Mouse (Mus musculus) liver, postnatal 0 days (tissue): Measurements from ENCODE around the gene Cyp2d10. TPM values are rescaled to one million over a fixed set of nuclear protein-coding genes. Genes with fewer than 3 reads are reported as not detected.
A peak's percentile ranks its signal among the peaks of the same experiment; 100 is the strongest.

Experiments used
- ATAC-seq: fragments of 200-750 bp; cut with Nextera tagmentation; 2 replicates; pipeline ENCODE4 v1.8.0; 2017; ENCODE audit warnings: mild to moderate bottlenecking, moderate library complexity
- DNase-seq: peaks from one replicate; pipeline ENCODE4 v3.0.0-alpha.2; 2016
- H3K27ac ChIP-seq: fragments of 300-500 bp; sonication (generic); 2 replicates; pipeline ENCODE4 v1.5.1; 2014; ENCODE audit warnings: antibody characterized with exemption, moderate library complexity, mild to moderate bottlenecking, low read depth
- H3K27me3 ChIP-seq: fragments of 300-500 bp; sonication (generic); 2 replicates; pipeline ENCODE4 v1.6.1; 2014; ENCODE audit warnings: low read length, control low read depth, mixed read lengths; ENCODE audit not compliant: insufficient read depth
- H3K36me3 ChIP-seq: fragments of 300-500 bp; sonication (generic); replicated peaks from 2 replicates; pipeline ENCODE4 v1.6.1; 2014; ENCODE audit warnings: mild to moderate bottlenecking, control low read depth, low read length, moderate library complexity, mixed read lengths; ENCODE audit not compliant: insufficient read depth
- H3K4me1 ChIP-seq: fragments of 300-500 bp; sonication (generic); 2 replicates; pipeline ENCODE4 v1.6.1; 2014; ENCODE audit warnings: antibody characterized with exemption, mild to moderate bottlenecking, control low read depth; ENCODE audit not compliant: insufficient read depth
- H3K4me2 ChIP-seq: fragments of 300-500 bp; sonication (generic); 2 replicates; pipeline ENCODE4 v1.6.1; 2014; ENCODE audit warnings: low read depth, mild to moderate bottlenecking, low read length, moderate library complexity, mixed read lengths
- H3K4me3 ChIP-seq: fragments of 300-500 bp; sonication (generic); 2 replicates; pipeline ENCODE4 v1.5.1; 2014; ENCODE audit warnings: low read depth, low read length
- H3K9ac ChIP-seq: fragments of 300-500 bp; sonication (generic); replicated peaks from 2 replicates; pipeline ENCODE4 v1.6.1; 2014; ENCODE audit warnings: mild to moderate bottlenecking, moderate library complexity
- H3K9me3 ChIP-seq: fragments of 300-500 bp; sonication (generic); 2 replicates; pipeline ENCODE4 v1.6.1; 2016; ENCODE audit warnings: mild to moderate bottlenecking, control low read depth, low read length, mixed read lengths
- CTCF ChIP-seq: sonication (generic); IDR thresholded peaks from 2 replicates; pipeline ENCODE4 v1.5.1; 2016; ENCODE audit warnings: antibody characterized with exemption, low read depth
- EP300 ChIP-seq: IDR thresholded peaks from 2 replicates; pipeline ENCODE4 v1.6.1; 2016; ENCODE audit warnings: antibody characterized with exemption, low read depth, mild to moderate bottlenecking
- WGBS: fragments of 180-500 bp; shearing (Covaris S2); extraction: QIAGEN DNeasy Blood & Tissue Kit; methylation state at CpG from one replicate; pipeline ENCODE4 v1.1.7; 2014; ENCODE audit not compliant: insufficient replicate concordance; 5-methylcytosine and 5-hydroxymethylcytosine counted together
- polyA plus RNA-seq: library from polyadenylated mRNA; unstranded; fragments of >200 nt; fragmentation: Nextera tagmentation; extraction: Ambion mirVana; gene quantifications from 2 replicates; pipeline ENCODE4 v1.2.1, GENCODE M21; 2015

Gene Cyp2d10
- polyA plus RNA-seq, 1 experiment from 2014 or later, result 387 TPM

DNA sequence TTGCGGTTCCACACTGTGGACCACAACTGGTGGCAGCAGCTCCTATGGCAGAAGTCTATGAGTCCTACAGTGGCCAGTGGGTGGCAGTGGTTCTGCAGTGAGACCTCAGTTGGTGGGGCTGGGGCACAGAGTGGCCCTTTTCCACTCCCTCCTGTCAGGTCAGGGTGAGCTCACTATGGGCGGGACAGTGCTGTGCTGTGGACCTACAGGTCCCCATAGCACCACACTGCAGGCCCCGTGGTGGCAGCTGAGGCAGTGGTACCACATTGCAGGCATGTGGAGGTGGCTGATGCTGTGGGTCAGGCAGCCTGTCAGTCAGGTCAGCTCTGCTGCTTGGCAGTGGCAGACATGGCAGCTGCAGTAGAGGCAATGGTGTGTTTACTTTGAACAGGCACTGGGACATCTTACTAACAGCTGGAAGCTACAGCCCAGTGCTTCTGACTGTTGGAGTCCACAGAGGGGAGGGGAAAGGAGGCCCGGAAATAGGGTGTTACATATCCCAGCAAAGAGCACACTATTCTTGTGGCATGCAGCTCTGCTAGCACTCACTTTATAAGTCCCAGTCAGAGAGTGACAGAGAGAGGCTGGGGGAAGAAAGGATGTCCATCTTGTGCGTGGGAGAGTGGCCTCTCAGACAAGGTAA is 31.1 kb upstream of the Cyp2d10 start:
- H3K27ac ChIP-seq, result no peak overlapping the region
- H3K4me2 ChIP-seq, result no peak overlapping the region
- no peaks in the 10 kb centered on the region for H3K27me3 ChIP-seq
- TF ChIP-seq CTCF (peak; percentile 50), EP300 (no peak)
- peaks cover 3% of the 10 kb centered on the region; the same call in 1 of the 2 replicates for H3K9me3 ChIP-seq
- DNase-seq, result peak; percentile 34
- ATAC-seq, result peak; percentile 72
- no peak overlapping the region for H3K4me3 ChIP-seq
- 58% methylated on average over 5 of the region's 5 CpGs for WGBS
- no peaks in the 10 kb centered on the region for H3K4me1 ChIP-seq
- no peaks in the 10 kb centered on the region for H3K36me3 ChIP-seq
- H3K9ac ChIP-seq, result no peak overlapping the region

GRCm38 (mm10) chr15:82435606-82436005 is 28.6 kb upstream of the Cyp2d10 start:
- H3K9me3 ChIP-seq, result peaks cover 3% of the 10 kb centered on the region; the same call in 1 of the 2 replicates
- DNase-seq (no peak), ATAC-seq (no peak)
- WGBS, result 72% methylated on average over 2 of the region's 2 CpGs
- H3K4me2 ChIP-seq, result no peak overlapping the region
- H3K27me3 ChIP-seq, result no peaks in the 10 kb centered on the region
- H3K27ac ChIP-seq, result no peak overlapping the region
- no peaks in the 10 kb centered on the region for H3K4me1 ChIP-seq
- no peak for TF ChIP-seq CTCF
- no peak for TF ChIP-seq EP300
- no peak overlapping the region for H3K4me3 ChIP-seq
- no peaks in the 10 kb centered on the region for H3K36me3 ChIP-seq
- no peak overlapping the region for H3K9ac ChIP-seq

DNA sequence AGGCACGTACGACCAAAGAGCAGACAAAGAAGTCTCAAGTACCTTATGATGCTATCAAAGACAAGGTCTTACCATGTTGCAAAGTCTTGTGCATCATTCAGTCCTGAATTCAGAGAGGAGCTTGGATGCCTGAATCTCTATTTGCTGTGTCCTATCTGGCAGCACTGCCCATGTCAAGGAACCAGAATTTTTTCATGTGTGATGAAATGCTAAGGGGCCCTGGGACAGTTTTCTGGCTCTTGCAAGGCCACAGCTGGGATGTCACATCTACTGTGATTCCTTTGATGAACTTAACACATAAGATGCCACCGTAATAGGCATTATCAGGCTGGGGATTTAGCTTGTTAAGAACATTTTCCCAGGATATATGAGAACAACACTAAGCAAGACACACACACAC is 28.0 kb upstream of the Cyp2d10 start:
- H3K27ac ChIP-seq, result no peak overlapping the region
- no peak for ATAC-seq
- no peaks in the 10 kb centered on the region for H3K4me1 ChIP-seq
- H3K27me3 ChIP-seq, result no peaks in the 10 kb centered on the region
- H3K9me3 ChIP-seq, result peaks cover 3% of the 10 kb centered on the region; the same call in 1 of the 2 replicates
- no peak overlapping the region for H3K4me3 ChIP-seq
- no peak overlapping the region for H3K4me2 ChIP-seq
- 68% methylated on average over 3 of the region's 3 CpGs for WGBS
- no peak for DNase-seq
- H3K9ac ChIP-seq, result no peak overlapping the region
- H3K36me3 ChIP-seq, result no peaks in the 10 kb centered on the region
- TF ChIP-seq EP300, result no peak
- no peak for TF ChIP-seq CTCF

DNA sequence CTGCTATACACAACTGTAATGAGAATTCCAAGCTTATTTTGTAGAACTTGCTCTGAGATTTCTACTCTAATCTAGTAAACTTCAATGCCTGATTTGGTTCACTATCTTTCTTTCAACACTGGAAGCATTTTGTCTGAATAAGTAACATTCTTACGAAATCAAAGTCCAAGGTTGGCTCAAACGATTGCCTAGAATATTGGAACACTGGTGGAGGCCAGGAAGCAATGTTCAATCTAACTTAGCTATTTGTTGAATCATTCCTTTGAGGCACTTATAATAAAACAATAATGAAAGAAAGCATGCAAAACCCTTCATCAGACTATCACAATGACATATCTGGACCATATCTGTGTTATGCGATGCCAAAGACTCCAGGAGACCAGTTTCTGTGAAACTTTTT is 27.5 kb upstream of the Cyp2d10 start:
- peaks cover 3% of the 10 kb centered on the region; the same call in 1 of the 2 replicates for H3K9me3 ChIP-seq

DNA sequence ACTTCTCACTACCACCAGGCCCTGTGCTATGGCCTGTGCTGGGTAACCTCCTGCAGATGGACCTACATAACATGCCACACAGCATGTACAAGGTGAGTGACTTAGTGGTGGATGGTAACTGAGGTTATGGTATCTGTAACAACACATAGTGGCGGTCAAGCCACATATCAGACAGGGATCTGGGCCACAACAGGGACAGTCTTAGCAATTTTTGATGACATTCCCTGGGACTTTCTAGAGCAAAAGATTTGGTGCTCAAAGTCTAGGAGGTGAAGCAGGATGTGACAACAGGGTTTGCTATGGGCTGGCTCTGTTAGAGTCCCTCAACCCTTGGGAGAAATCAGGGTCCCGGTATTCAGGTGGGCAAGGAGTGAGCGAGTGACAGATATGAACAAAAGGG is 26.6 kb upstream of the Cyp2d10 start:
- no peak overlapping the region for H3K27ac ChIP-seq
- 96% methylated on average over 3 of the region's 3 CpGs for WGBS
- H3K9ac ChIP-seq, result no peak overlapping the region
- TF ChIP-seq EP300, result no peak
- TF ChIP-seq CTCF, result no peak
- no peak overlapping the region for H3K4me3 ChIP-seq
- no peaks in the 10 kb centered on the region for H3K4me1 ChIP-seq
- H3K27me3 ChIP-seq, result no peaks in the 10 kb centered on the region
- ATAC-seq (no peak), DNase-seq (no peak)
- no peaks in the 10 kb centered on the region for H3K36me3 ChIP-seq
- H3K9me3 ChIP-seq, result peaks cover 3% of the 10 kb centered on the region; the same call in 1 of the 2 replicates
- H3K4me2 ChIP-seq, result no peak overlapping the region

More for the DNA sequence above, 27.5 kb upstream of the Cyp2d10 start:
- H3K9ac ChIP-seq, result no peak overlapping the region
- no peak overlapping the region for H3K27ac ChIP-seq
- no peak for TF ChIP-seq CTCF
- TF ChIP-seq EP300, result no peak
- no peak for DNase-seq
- no peaks in the 10 kb centered on the region for H3K4me1 ChIP-seq
- H3K27me3 ChIP-seq, result no peaks in the 10 kb centered on the region
- H3K4me2 ChIP-seq, result no peak overlapping the region
- 73% methylated on average over 3 of the region's 3 CpGs for WGBS
- no peaks in the 10 kb centered on the region for H3K36me3 ChIP-seq
- ATAC-seq, result no peak
- H3K4me3 ChIP-seq, result no peak overlapping the region

DNA sequence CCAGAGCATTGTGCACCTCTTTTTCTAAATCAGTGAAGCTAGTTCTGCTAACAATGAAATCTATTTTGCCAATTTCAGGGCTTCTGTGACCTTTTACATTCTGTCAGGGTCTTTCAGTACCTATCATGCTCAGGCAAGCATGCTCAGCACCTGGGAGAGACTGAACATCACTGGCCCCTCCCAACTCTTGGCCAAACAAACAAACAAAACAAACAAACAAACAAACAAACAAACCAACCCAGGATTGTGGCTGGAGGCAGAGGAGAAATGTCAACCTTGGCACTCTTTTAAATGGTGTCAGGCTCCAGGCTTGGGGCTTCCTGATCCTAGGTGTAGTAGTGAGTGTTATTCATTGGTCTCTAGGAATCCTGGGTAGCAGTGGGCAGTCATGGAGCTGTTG is 26.1 kb upstream of the Cyp2d10 start, which contains the start of gene Cyp2d9:
TSS of gene Cyp2d9 (plus strand) at position 301 of the 400 bp plus-strand sequence.
- TF ChIP-seq CTCF (no peak), EP300 (no peak)

More for the DNA sequence above, 26.1 kb upstream of the Cyp2d10 start, which contains the start of gene Cyp2d9:
- DNase-seq (no peak), ATAC-seq (no peak)
- no peaks in the 10 kb centered on the region for H3K4me1 ChIP-seq
- no peaks in the 10 kb centered on the region for H3K27me3 ChIP-seq
- no peak within 1 kb of the TSS for H3K4me3 ChIP-seq
- H3K36me3 ChIP-seq, result no peaks in the 10 kb centered on the region
- H3K27ac ChIP-seq, result no peak within 1 kb of the TSS
- no peak within 1 kb of the TSS for H3K4me2 ChIP-seq
- peaks cover 3% of the 10 kb centered on the region; the same call in 1 of the 2 replicates for H3K9me3 ChIP-seq
- no peak within 1 kb of the TSS for H3K9ac ChIP-seq
